Mouse (Mus musculus): Measurements from ENCODE around the gene Arrdc2. TPM values are rescaled to one million over a fixed set of nuclear protein-coding genes. Genes with fewer than 3 reads are reported as not detected.

The Arrdc2 gene
- 1.6 TPM for polyA plus RNA-seq (2014; fragmentation: Illumina TruSeq; extraction: RNeasy Lipid Tissue Mini Kit (QIAGEN cat#74804); ENCODE audit: low read depth, low replicate concordance)

DNA sequence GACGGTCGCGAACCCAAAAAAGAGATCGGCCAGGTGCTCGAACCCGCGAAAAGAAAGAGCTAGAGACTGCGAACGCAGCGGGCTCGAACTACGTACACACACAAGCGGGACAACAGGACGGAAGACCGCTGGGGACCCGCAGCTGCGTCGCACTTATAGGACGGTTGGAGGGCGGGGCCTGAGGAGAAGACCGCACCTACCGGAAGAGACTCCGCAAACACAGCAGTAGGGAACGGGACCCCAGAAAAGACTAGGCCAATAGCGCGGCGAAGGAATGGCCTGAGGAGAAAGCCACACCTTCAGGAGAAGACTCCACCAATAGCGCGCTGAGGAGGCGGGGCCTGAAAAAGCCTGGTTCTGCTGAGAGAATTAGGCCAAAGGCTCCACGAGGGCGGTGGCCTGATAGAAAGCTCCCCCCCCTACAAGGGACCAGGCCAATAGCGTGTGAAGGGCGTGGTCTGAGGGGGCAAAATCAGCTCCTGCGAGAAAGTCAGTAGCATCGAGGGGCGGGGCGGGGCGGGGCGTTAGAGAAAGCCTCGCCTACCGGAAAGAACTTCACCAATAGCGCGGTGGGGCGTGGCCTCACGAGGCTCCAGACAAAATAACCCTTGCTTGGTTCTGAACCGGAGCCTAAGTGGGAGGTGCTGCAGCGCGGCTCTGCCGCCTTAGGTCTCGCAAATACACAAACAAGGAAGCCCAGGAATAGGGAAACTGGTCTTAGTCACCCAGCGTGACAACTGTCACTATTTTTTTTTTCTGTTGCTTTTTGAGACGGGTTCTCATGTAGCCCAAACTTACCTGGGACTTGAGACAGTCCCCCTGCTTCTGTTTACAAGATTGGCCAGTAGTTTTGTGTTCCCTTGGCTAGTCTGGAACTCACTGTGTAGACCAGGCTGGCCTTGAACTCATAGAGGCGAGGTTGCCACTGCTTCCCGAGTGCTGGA, at the start of gene Arrdc2:
Arrdc2 (minus strand) TSS at position 313 of the 944 bp plus-strand sequence.

GRCm38 (mm10) chr8:70873364-70873985, 34.0 kb upstream of the Arrdc2 start, which contains the start of gene Ccdc124:
Gene Ccdc124 (minus strand): TSS chr8:70873935.

DNA sequence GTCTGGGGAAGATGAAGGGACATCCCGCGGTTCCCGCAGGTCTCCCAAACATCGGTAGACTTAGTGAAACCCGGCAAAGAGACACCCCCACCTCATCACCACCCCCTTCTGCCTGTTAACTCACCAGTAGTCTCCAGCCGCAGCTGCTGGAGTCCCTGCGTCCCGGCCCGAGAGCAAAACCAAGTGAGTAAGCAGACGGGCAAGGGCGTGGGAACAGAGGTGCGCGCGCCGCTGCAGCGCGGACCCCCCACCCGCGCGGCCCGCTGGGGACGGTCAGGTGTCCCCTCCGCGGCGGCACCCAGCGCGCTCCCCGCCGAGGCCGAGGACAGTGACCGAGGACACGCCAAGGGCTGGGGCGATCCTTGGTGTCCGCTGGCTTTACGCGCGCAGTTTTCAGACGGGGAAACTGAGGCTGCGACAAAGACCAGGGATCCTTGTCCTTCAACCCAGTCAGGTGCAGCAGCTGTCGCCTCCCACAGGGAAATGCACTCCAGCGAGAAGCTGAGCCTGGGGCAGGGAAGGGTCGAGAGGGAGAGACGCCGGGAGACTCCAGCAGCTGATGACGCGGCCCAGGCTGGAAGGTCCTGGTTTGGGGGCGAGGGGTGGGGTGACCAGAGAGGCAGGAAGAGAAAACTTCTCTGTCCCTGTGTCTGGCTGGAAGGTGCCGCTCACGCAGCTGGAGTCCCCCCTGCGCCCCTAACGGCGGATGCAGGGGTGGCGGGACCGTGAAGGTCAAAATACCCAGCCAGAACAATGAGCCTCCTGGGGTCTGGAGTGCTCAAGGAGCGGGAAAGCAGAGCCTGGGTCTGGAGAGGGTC, 23.5 kb upstream of the Arrdc2 start, which contains the start of gene Kcnn1:
Kcnn1 (minus strand) TSS at position 435 of the 818 bp plus-strand sequence.

GRCm38 (mm10) chr8:70808239-70808638, 31.3 kb downstream of the Arrdc2 start, which contains the start of gene Il12rb1:
Gene Il12rb1 (plus strand): TSS chr8:70808449.

DNA sequence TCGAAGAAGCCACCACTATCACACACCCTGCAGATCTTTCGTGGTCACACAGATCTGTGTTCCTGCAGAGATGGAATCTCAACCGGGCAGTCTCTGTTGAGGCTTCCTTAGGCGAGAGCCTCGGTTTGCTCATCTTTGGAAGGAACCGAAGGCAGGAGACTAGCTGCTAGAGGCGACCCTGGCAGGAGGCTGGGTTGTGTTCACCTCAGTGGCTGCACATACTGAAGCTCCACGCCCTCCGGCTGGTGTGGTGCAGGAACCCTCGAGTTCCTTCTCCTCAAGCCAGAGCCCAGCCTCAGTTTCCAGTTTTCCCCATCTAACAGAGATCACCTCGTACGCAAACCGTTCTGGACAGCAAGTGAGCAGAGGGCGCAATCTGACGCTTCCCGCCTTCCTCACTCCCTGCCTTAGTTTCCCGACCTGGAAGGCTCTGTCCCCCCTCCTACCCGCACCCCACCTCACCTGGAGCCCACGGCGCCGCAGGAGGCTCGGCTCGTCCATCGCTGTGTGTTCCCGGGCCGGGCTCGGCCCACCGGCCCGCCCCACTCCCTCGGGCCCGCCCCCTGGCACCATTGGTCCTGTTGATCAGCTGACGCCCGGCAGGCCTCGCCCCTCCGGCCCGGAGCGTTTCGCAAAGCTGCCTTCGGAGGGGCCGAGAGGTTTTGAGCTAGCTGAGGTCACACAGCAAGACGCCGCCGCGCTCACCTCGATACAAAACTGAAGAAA, 34.9 kb downstream of the Arrdc2 start, which contains the start of gene Mast3:
Mast3 (minus strand) TSS at position 574 of the 726 bp plus-strand sequence.

Other genes starting within 250 kb of the Arrdc2 start
- gene Isyna1, start 245.3 kb downstream of the Arrdc2 start, polyA plus RNA-seq (2014; fragmentation: Illumina TruSeq; extraction: RNeasy Lipid Tissue Mini Kit (QIAGEN cat#74804); ENCODE audit: low read depth, low replicate concordance): 0.83 TPM
- not detected for gene Ssbp4, start 230.8 kb downstream of the Arrdc2 start, polyA plus RNA-seq (2014; fragmentation: Illumina TruSeq; extraction: RNeasy Lipid Tissue Mini Kit (QIAGEN cat#74804); ENCODE audit: low read depth, low replicate concordance)
- not detected for gene Lrrc25, start 223.6 kb downstream of the Arrdc2 start, polyA plus RNA-seq (2014; fragmentation: Illumina TruSeq; extraction: RNeasy Lipid Tissue Mini Kit (QIAGEN cat#74804); ENCODE audit: low read depth, low replicate concordance)
- not detected for gene Gdf15, start 207.3 kb downstream of the Arrdc2 start, polyA plus RNA-seq (2014; fragmentation: Illumina TruSeq; extraction: RNeasy Lipid Tissue Mini Kit (QIAGEN cat#74804); ENCODE audit: low read depth, low replicate concordance)
- 1.2 TPM for gene Pgpep1, start 179.3 kb downstream of the Arrdc2 start, polyA plus RNA-seq (2014; fragmentation: Illumina TruSeq; extraction: RNeasy Lipid Tissue Mini Kit (QIAGEN cat#74804); ENCODE audit: low read depth, low replicate concordance)
- gene Lsm4, start 166.5 kb downstream of the Arrdc2 start, polyA plus RNA-seq (2014; fragmentation: Illumina TruSeq; extraction: RNeasy Lipid Tissue Mini Kit (QIAGEN cat#74804); ENCODE audit: low read depth, low replicate concordance): 1.1 TPM
- gene Jund, start 140.8 kb downstream of the Arrdc2 start, polyA plus RNA-seq (2014; fragmentation: Illumina TruSeq; extraction: RNeasy Lipid Tissue Mini Kit (QIAGEN cat#74804); ENCODE audit: low read depth, low replicate concordance): 5.1 TPM
- gene Iqcn, start 136.3 kb downstream of the Arrdc2 start, polyA plus RNA-seq (2014; fragmentation: Illumina TruSeq; extraction: RNeasy Lipid Tissue Mini Kit (QIAGEN cat#74804); ENCODE audit: low read depth, low replicate concordance): 11.0 TPM
- gene Gm3336, start 121.2 kb downstream of the Arrdc2 start, polyA plus RNA-seq (2014; fragmentation: Illumina TruSeq; extraction: RNeasy Lipid Tissue Mini Kit (QIAGEN cat#74804); ENCODE audit: low read depth, low replicate concordance): not detected
- gene Pde4c, start 116.0 kb downstream of the Arrdc2 start, polyA plus RNA-seq (2014; fragmentation: Illumina TruSeq; extraction: RNeasy Lipid Tissue Mini Kit (QIAGEN cat#74804); ENCODE audit: low read depth, low replicate concordance): not detected
- gene Rab3a, start 85.0 kb downstream of the Arrdc2 start, polyA plus RNA-seq (2014; fragmentation: Illumina TruSeq; extraction: RNeasy Lipid Tissue Mini Kit (QIAGEN cat#74804); ENCODE audit: low read depth, low replicate concordance): 0.85 TPM
- 0.29 TPM for gene Mpv17l2, start 78.8 kb downstream of the Arrdc2 start, polyA plus RNA-seq (2014; fragmentation: Illumina TruSeq; extraction: RNeasy Lipid Tissue Mini Kit (QIAGEN cat#74804); ENCODE audit: low read depth, low replicate concordance)
- gene Pik3r2, start 63.0 kb downstream of the Arrdc2 start, polyA plus RNA-seq (2014; fragmentation: Illumina TruSeq; extraction: RNeasy Lipid Tissue Mini Kit (QIAGEN cat#74804); ENCODE audit: low read depth, low replicate concordance): 0.84 TPM
- 1.0 TPM for gene Mast3, start 34.7 kb downstream of the Arrdc2 start, polyA plus RNA-seq (2014; fragmentation: Illumina TruSeq; extraction: RNeasy Lipid Tissue Mini Kit (QIAGEN cat#74804); ENCODE audit: low read depth, low replicate concordance)
- gene Il12rb1, start 31.3 kb downstream of the Arrdc2 start, polyA plus RNA-seq (2014; fragmentation: Illumina TruSeq; extraction: RNeasy Lipid Tissue Mini Kit (QIAGEN cat#74804); ENCODE audit: low read depth, low replicate concordance): not detected
- gene Kcnn1, start 23.5 kb upstream of the Arrdc2 start, polyA plus RNA-seq (2014; fragmentation: Illumina TruSeq; extraction: RNeasy Lipid Tissue Mini Kit (QIAGEN cat#74804); ENCODE audit: low read depth, low replicate concordance): not detected
- gene Ccdc124, start 34.2 kb upstream of the Arrdc2 start, polyA plus RNA-seq (2014; fragmentation: Illumina TruSeq; extraction: RNeasy Lipid Tissue Mini Kit (QIAGEN cat#74804); ENCODE audit: low read depth, low replicate concordance): 0.50 TPM
- gene Slc5a5, start 53.0 kb upstream of the Arrdc2 start, polyA plus RNA-seq (2014; fragmentation: Illumina TruSeq; extraction: RNeasy Lipid Tissue Mini Kit (QIAGEN cat#74804); ENCODE audit: low read depth, low replicate concordance): not detected
- gene Rpl18a, start 57.7 kb upstream of the Arrdc2 start, polyA plus RNA-seq (2014; fragmentation: Illumina TruSeq; extraction: RNeasy Lipid Tissue Mini Kit (QIAGEN cat#74804); ENCODE audit: low read depth, low replicate concordance): 27.3 TPM
- gene Map1s, start 66.2 kb upstream of the Arrdc2 start, polyA plus RNA-seq (2014; fragmentation: Illumina TruSeq; extraction: RNeasy Lipid Tissue Mini Kit (QIAGEN cat#74804); ENCODE audit: low read depth, low replicate concordance): 1.9 TPM

Measured in testis, adult 10 weeks (tissue).